Mouse (Mus musculus): ENCODE measurements at regions not wholly inside any gene's neighbourhood (a gene's known extent, or its start where the extent isn't known, plus 50 kb on each side); places are given as distances from the start of the nearest gene placed in this dataset.
A peak's percentile ranks its signal among the peaks of the same experiment; 100 is the strongest.

DNA sequence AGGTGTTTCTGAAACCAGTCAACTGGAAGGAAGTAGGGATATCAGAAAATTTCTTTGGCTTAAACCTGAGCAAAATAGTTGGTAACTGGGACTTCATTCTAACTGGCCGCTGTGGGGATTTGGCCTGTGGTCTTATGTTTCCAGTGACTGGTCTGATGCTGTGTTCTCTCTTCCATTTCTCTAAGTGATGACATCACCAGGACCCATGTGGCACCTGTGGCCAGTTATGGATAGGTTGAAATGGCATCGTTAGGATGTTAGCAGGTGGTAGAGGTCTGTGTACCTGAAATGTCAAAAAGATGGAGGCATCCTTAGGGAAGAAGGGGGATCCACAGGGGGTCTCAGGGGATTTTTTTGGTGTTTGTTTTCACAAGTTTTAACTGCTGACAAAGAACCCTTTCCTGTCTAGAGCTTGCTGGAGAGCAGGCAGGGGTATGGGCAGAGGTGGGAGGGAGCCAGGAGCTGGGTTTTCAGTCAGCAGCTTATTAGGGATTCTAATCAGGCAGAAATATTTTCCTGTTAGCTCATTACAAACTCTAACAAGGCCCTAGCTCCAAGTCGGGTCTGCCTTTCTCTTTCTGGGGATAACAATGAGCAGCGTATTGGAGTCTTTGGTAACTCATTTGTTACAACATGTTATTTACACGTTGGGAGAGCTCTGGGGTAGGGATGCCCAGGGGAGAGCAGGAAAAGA is 170.2 kb downstream of the Adck1 start:
- no peak for DNase-seq

DNA sequence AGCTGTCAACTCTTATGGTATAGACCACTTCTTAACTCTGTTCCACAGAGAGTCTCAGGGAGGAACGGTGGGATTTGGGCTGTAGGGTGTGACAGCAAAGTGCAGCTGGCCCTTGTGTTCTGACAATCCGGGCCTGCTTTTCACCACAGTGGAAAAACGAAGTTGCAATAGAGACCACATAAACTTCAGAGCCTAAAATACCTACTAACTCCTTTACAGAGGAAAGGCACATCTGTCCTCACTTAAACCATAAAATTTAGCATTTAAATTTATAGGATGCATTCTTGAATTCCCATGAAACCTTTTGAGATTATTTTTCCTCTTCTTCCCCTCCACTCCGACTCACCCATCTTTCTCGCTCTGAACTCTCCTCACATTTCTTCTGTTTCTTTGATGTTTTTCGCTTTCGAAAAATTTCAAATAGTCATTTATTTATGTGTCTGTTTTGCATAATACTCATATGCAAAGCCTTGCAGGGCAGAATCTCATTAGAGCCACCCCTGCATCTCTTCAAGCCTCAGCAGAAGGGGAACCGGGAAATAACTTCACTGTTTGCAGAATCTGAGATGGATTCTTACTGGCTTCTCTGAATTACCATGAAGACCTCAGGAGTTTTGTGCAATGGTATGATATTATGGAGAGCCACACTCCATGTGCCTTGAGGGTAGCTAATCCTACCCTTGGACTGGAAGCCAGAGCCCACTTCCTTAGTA is 172.1 kb downstream of the Adck1 start:
- DNase-seq: no peak

DNA sequence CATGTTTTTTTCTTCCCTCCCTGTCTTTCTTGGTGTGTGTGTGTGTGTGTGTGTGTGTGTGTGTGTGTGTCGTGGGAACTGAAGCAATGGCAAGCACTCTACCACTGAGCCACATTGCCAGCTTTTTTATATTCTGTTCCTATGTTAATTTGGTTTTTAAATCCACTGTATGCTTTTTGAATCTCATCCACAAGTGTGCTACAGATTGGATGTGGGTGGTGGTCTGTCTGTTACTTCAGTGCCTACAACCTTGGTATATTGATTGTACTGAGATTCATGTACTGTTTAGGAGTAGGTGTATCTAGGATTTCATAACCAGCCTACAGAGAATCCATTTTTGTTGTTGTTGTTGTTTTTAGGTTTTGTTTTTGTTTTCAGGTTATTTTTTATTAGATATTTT is 170.8 kb upstream of the Nrxn3 start:
- no peak for DNase-seq

DNA sequence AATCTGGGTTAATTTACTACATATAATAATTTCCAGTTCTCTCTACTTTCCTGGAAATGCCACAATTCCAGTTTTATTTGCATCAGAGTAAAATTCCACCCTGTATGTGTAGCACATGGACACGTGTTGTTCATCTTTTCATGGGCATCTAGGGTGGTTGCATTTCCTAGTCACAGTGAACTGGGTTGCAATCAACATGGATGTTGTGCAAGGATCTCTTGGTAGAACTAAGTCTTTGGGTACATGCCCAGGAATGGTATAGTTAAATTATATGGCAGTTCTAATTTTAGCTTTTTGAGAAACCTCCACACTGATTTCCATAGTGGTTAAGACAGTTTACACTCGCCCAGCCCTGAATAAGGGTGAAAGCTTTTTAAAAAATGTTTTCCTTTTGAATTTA is 167.2 kb upstream of the Nrxn3 start:
- no peak for DNase-seq

DNA sequence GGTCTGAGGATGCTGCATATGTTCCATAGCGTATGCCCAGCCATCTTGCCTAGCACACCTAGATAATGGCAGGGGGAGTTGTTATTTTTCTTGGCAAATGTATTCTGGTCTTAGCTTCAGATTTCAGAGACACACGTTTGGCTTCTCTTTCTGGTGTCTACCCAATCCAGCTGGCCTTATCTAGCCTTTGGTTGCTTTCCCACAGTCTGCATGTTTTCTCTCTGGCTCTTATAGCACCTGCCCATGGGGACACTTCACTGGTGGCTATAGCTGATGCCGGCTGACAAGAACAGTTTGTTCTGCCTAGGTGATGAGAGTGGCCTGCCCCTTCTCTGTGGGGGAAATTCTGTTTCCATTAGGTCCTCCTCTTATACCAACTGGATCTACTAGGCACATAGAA is 164.6 kb upstream of the Nrxn3 start:
- no peak for DNase-seq

DNA sequence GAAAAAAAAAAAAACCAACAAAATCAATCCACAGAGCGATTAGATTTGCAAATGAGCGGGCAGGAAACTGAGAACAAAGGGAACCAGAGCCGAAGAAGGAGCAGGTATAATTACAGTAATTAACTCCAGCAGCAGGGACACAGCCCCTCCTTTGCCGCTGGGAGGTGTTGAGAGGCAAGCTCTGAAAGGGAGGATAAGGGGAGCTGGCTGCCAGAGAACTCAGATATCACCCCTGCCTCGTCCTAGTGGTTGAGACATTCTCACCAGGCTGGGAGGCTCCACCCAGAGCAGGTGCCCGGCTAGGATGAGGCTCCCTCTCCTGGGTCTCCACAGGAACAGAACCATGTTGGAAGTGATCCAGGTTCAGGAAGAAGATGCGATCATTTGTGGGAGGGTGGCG is 142.7 kb upstream of the Nrxn3 start:
- peak in 1 of 2 experiments; percentile 39 for DNase-seq

DNA sequence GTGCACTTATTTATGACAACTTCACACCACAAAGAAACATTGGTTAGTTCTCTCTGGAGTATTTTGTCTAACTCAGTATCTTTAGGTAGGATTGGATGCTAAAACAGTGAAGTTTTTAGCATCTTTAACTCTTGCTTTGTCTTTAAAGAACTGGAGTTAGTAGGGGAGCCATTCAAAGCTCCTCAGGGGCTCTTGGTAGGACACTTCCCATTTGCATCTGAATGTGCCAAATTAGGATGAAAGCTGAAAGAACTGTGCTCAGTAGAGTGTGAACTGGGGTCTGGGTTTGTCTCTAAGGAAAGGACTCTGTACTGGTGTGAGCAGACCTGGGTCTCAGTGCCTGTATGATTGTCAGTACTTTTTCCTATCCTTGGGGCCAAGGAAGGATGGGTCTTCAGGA is 116.7 kb upstream of the Nrxn3 start:
- DNase-seq: no peak

DNA sequence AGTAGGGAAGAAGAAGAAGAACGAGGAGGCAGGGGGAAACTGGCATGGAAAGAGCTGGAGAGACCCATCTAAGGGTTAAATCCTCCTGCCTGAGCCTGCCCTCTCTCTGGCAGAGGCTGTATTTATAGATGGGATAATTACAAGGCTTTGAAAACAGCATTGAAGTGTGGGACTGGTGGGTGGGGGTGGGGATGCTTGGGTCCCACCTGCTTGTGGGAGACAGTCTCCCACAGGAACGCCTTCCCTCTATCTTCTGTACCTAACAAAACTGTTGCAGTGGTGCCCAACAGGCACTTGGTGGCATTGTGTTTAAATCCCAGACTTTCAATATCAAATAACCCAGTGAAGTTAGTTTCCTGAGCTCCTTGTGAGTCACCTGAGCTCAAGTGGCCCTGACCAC is 102.6 kb upstream of the Nrxn3 start:
- no peak for DNase-seq

DNA sequence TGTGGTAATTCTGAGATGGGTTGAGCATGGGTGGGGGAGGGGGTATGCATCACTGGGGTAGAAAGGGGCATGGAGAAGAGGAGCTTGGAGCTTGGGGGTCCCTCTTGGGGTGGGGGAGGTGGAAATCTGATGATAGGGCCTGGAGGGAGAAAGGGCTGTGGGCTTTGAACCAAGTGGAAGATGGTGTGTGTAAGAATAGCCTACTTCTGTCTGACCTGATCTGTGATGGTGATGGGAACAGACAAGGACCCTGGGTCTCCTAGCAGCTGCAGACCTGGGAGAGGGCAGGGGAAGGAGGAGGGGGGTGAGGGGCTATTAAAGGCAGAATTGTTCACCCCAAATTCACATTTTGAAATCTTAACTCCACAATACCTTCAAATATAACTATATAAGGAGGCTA is 78.4 kb upstream of the Nrxn3 start:
- DNase-seq: no peak

DNA sequence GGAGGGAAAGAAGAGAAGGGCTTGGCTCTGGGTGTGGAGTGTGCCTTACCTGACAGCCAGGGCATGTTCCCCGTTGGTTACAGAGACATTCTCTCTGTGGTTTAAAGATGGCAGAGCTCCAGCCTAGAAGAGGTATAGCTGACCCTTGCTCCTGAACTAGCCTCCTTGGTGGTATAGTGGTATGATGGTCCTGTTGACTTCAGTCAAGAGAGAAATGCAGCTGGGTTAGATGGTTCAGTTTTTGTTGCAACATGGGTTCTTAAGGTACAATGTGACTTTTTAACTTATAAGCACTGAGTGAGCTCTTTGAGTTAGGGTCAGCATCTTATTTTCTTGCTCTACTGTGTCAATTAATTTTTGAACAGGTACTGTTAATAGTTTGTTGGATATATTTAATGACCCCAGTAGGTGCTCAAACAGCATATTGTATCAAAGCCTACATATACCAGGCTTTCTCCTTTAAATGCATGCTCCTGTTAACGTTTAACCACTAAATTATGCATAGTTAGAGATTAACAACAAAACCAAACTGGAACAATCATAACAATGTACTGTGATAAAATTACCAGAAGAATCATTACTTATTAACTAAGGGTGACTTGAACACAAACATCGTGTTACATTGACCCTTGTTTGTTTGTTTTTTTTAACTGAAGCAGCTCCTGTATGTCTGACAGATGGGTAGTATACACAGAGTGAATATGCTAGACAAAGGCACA is 70.5 kb upstream of the Nrxn3 start:
- no peak for DNase-seq

All from kidney, postnatal 25 days (tissue).